ENCODE assay signal across 23 mouse cellular contexts in genomic region chr8:126573878-126574277, GRCm38 (mm10). TPM values are rescaled to one million over a fixed set of nuclear protein-coding genes. Genes with fewer than 3 reads are reported as not detected.
DNase-seq lines count a peak whose midpoint lies in the region; ATAC-seq and TF ChIP-seq lines count a peak whose summit lies in the region.
"Had no signal": no experiment of that assay in that cellular context is flagged by ENCODE, and none has a peak within 500 bp of the region (broad histone marks: within the 10 kb centered on the region; RNA-seq: fewer than 3 reads in every experiment).

No protein-coding gene starts in this region.

- DNase-seq in liver, embryonic 13.5 days = no peak
- DNase-seq in liver, embryonic 11.5 days (ENCODE audit: low spot score) = no peak
- DNase-seq in kidney, adult 9 months = peak; percentile 95
- DNase-seq in liver, postnatal 0 days = no peak
- DNase-seq in embryo, embryonic 9.5 days (ENCODE audit: extremely low spot score) = no peak
- no peak for DNase-seq in urinary bladder, postnatal 14 days (ENCODE audit: low spot score)
- DNase-seq: cerebellum, adult 2 months; gastrocnemius, postnatal 10 days; heart, adult 2 months; layer of hippocampus, postnatal 36 days; lung, embryonic 14.5 days; lung, postnatal 36 days; retina, postnatal 1 day; right cerebral cortex, postnatal 4 days; thymus, adult 2 months had no signal

- no peaks in the 10 kb centered on the region for H3K36me3 ChIP-seq in liver, embryonic 13.5 days
- no peaks in the 10 kb centered on the region for H3K36me3 ChIP-seq in liver, embryonic 11.5 days (ENCODE audit: control insufficient read depth, insufficient read depth, low read length)
- no peaks in the 10 kb centered on the region for H3K36me3 ChIP-seq in liver, postnatal 0 days (replicated peaks; ENCODE audit: insufficient read depth, low read length)
- H3K36me3 ChIP-seq in forebrain, embryonic 13.5 days (ENCODE audit: poor library complexity, severe bottlenecking) = no peaks in the 10 kb centered on the region
- H3K36me3 ChIP-seq: forebrain, embryonic 12.5 days; limb, embryonic 13.5 days; midbrain, embryonic 15.5 days; neural tube, embryonic 15.5 days had no signal

- H3K4me2 ChIP-seq in liver, embryonic 13.5 days = no peak overlapping the region
- H3K4me2 ChIP-seq in liver, embryonic 11.5 days = no peak overlapping the region
- H3K4me2 ChIP-seq in liver, postnatal 0 days (ENCODE audit: low read depth, low read length) = no peak overlapping the region
- no peak overlapping the region for H3K4me2 ChIP-seq in forebrain, embryonic 13.5 days
- H3K4me2 ChIP-seq: forebrain, embryonic 12.5 days; limb, embryonic 13.5 days; lung, embryonic 14.5 days; midbrain, embryonic 15.5 days; neural tube, embryonic 15.5 days had no signal

- 0 out of 2 replicates have a peak, but pooled peaks have one; percentile 16 for ATAC-seq in liver, embryonic 13.5 days (ENCODE audit: low read depth)
- no peak for ATAC-seq in liver, embryonic 11.5 days (replicated peaks; ENCODE audit: low FRiP score)
- peak; percentile 58 for ATAC-seq in liver, postnatal 0 days
- ATAC-seq in forebrain, embryonic 13.5 days = no peak
- ATAC-seq: hindbrain, postnatal 0 days; midbrain, embryonic 15.5 days had no signal

- no peak for TF ChIP-seq EP300 in liver, postnatal 0 days (IDR thresholded peaks at IDR 0.05; ENCODE audit: low read depth)

- 65% methylated on average over 4 of the region's 4 CpGs for WGBS in liver, embryonic 13.5 days (ENCODE audit: insufficient replicate concordance)
- 79% methylated on average over 4 of the region's 4 CpGs for WGBS in liver, embryonic 11.5 days
- WGBS in liver, postnatal 0 days (ENCODE audit: insufficient replicate concordance) = 63% methylated on average over 4 of the region's 4 CpGs
- 87% methylated on average over 4 of the region's 4 CpGs for WGBS in forebrain, embryonic 13.5 days

- no peak overlapping the region for H3K4me3 ChIP-seq in liver, embryonic 13.5 days (replicated peaks)
- H3K4me3 ChIP-seq in liver, embryonic 11.5 days (ENCODE audit: low read depth, low read length) = no peak overlapping the region
- H3K4me3 ChIP-seq in liver, postnatal 0 days (ENCODE audit: low read depth, low read length) = no peak overlapping the region
- H3K4me3 ChIP-seq in forebrain, embryonic 13.5 days = no peak overlapping the region
- H3K4me3 ChIP-seq: forebrain, embryonic 12.5 days; heart, adult 2 months; layer of hippocampus, adult 2 months; limb, embryonic 13.5 days; midbrain, embryonic 15.5 days; myocyte; neural tube, embryonic 15.5 days had no signal

- 0 out of 2 replicates have a peak, but pooled peaks cover 3% of the 10 kb centered on the region for H3K4me1 ChIP-seq in liver, embryonic 13.5 days (replicated peaks)
- H3K4me1 ChIP-seq in liver, embryonic 11.5 days (replicated peaks; ENCODE audit: control insufficient read depth, insufficient read depth, low read length) = no peaks in the 10 kb centered on the region
- H3K4me1 ChIP-seq in liver, postnatal 0 days (ENCODE audit: insufficient read depth) = peaks cover 12% of the 10 kb centered on the region
- H3K4me1 ChIP-seq in forebrain, embryonic 13.5 days = peaks cover 14% of the 10 kb centered on the region

- no peaks in the 10 kb centered on the region for H3K27me3 ChIP-seq in liver, embryonic 13.5 days
- H3K27me3 ChIP-seq in liver, embryonic 11.5 days (replicated peaks; ENCODE audit: control insufficient read depth, insufficient read depth, low read length) = no peaks in the 10 kb centered on the region
- no peaks in the 10 kb centered on the region for H3K27me3 ChIP-seq in liver, postnatal 0 days (ENCODE audit: insufficient read depth, low read length)
- H3K27me3 ChIP-seq in forebrain, embryonic 13.5 days = no peaks in the 10 kb centered on the region
- H3K27me3 ChIP-seq: forebrain, embryonic 12.5 days; limb, embryonic 13.5 days; midbrain, embryonic 15.5 days; neural tube, embryonic 15.5 days had no signal

- TF ChIP-seq CTCF in liver, postnatal 0 days (IDR thresholded peaks at IDR 0.05; ENCODE audit: low read depth) = no peak

- H3K9me3 ChIP-seq in liver, embryonic 13.5 days (replicated peaks) = no peaks in the 10 kb centered on the region
- H3K9me3 ChIP-seq in liver, embryonic 11.5 days (ENCODE audit: control insufficient read depth, low read length) = no peaks in the 10 kb centered on the region
- no peaks in the 10 kb centered on the region for H3K9me3 ChIP-seq in liver, postnatal 0 days (ENCODE audit: low read length)
- H3K9me3 ChIP-seq in forebrain, embryonic 13.5 days (replicated peaks) = no peaks in the 10 kb centered on the region
- H3K9me3 ChIP-seq: forebrain, embryonic 12.5 days; limb, embryonic 13.5 days; midbrain, embryonic 15.5 days; neural tube, embryonic 15.5 days had no signal

- no peak overlapping the region for H3K27ac ChIP-seq in liver, embryonic 13.5 days
- no peak overlapping the region for H3K27ac ChIP-seq in liver, embryonic 11.5 days (ENCODE audit: low read depth, low read length)
- H3K27ac ChIP-seq in liver, postnatal 0 days (ENCODE audit: low read depth) = no peak overlapping the region
- no peak overlapping the region for H3K27ac ChIP-seq in forebrain, embryonic 13.5 days
- H3K27ac ChIP-seq: forebrain, embryonic 12.5 days; heart, adult 2 months; hindbrain, postnatal 0 days; layer of hippocampus, adult 2 months; limb, embryonic 13.5 days; midbrain, embryonic 15.5 days; neural tube, embryonic 15.5 days had no signal

- H3K9ac ChIP-seq in liver, embryonic 13.5 days = no peak overlapping the region
- H3K9ac ChIP-seq in liver, embryonic 11.5 days (ENCODE audit: low read depth, low read length) = no peak overlapping the region
- H3K9ac ChIP-seq in liver, postnatal 0 days (replicated peaks) = no peak overlapping the region
- no peak overlapping the region for H3K9ac ChIP-seq in forebrain, embryonic 13.5 days
- H3K9ac ChIP-seq: forebrain, embryonic 12.5 days; limb, embryonic 13.5 days; lung, embryonic 14.5 days; midbrain, embryonic 15.5 days; neural tube, embryonic 15.5 days had no signal

RNA-seq across cellular contexts. Expression of gene Irf2bp2, which starts 19.9 kb away (rescaled TPM):
- 3.8 and 4.0 TPM in 2 replicates for polyA plus RNA-seq in liver, embryonic 13.5 days (2015; fragmentation: Nextera tagmentation; extraction: Ambion mirVana)
- 5.9 and 7.3 TPM in 2 replicates for polyA plus RNA-seq in liver, embryonic 11.5 days (2014; fragmentation: Nextera tagmentation; extraction: Ambion mirVana)
- 5.0 and 6.2 TPM in 2 replicates for polyA plus RNA-seq in liver, postnatal 0 days (2015; fragmentation: Nextera tagmentation; extraction: Ambion mirVana)
- 8.1 and 8.3 TPM in 2 replicates for polyA plus RNA-seq in forebrain, embryonic 13.5 days (2015; fragmentation: Nextera tagmentation; extraction: Ambion mirVana)

Comparison
In these comparisons a context has a peak if more than half of its experiments do, and no peak if none do; other contexts are left out.
1. ATAC-seq: peak in liver, embryonic 13.5 days (single experiment) and liver, postnatal 0 days (single experiment); none in liver, embryonic 11.5 days (single experiment) and forebrain, embryonic 13.5 days (single experiment).